In genomic region chr10:93559786-93560185, GRCm38 (mm10) we compare ENCODE assay signal across 19 mouse cellular contexts. TPM values are rescaled to one million over a fixed set of nuclear protein-coding genes. Genes with fewer than 3 reads are reported as not detected.
A peak's percentile ranks its signal among the peaks of the same experiment; 100 is the strongest.
DNase-seq lines count a peak whose midpoint lies in the region; ATAC-seq and TF ChIP-seq lines count a peak whose summit lies in the region.
"Had no signal": no experiment of that assay in that cellular context is flagged by ENCODE, and none has a peak within 500 bp of the region (broad histone marks: within the 10 kb centered on the region; RNA-seq: fewer than 3 reads in every experiment).

No protein-coding gene starts in this region.

- no peaks in the 10 kb centered on the region for H3K27me3 ChIP-seq in kidney, embryonic 16.5 days (ENCODE audit: insufficient read depth, low read length)
- H3K27me3 ChIP-seq in kidney, adult 2 months (replicated peaks; ENCODE audit: control insufficient read depth, insufficient read depth, low read length), result no peaks in the 10 kb centered on the region
- no peaks in the 10 kb centered on the region for H3K27me3 ChIP-seq in liver, postnatal 0 days (ENCODE audit: insufficient read depth, low read length)
- H3K27me3 ChIP-seq: heart, embryonic 13.5 days; hindbrain, embryonic 15.5 days; midbrain, embryonic 15.5 days; neural tube, embryonic 13.5 days had no signal

- no peak overlapping the region for H3K27ac ChIP-seq in kidney, embryonic 16.5 days (ENCODE audit: low read length)
- no peak overlapping the region for H3K27ac ChIP-seq in kidney, adult 2 months (ENCODE audit: insufficient read depth, low read depth, low read length)
- no peak overlapping the region for H3K27ac ChIP-seq in liver, postnatal 0 days (ENCODE audit: low read depth)
- H3K27ac ChIP-seq: heart, embryonic 13.5 days; hindbrain, embryonic 15.5 days; midbrain, embryonic 15.5 days; neural tube, embryonic 13.5 days had no signal

- no peak overlapping the region for H3K4me3 ChIP-seq in kidney, embryonic 16.5 days (ENCODE audit: low read length)
- no peak overlapping the region for H3K4me3 ChIP-seq in kidney, adult 2 months (ENCODE audit: insufficient read depth, low read depth, low read length)
- H3K4me3 ChIP-seq in liver, postnatal 0 days (ENCODE audit: low read depth, low read length), result no peak overlapping the region
- H3K4me3 ChIP-seq: heart, embryonic 13.5 days; hindbrain, embryonic 15.5 days; midbrain, embryonic 15.5 days; neural tube, embryonic 13.5 days had no signal

- 52% methylated on average over 9 of the region's 9 CpGs for WGBS in kidney, embryonic 16.5 days
- 66% methylated on average over 9 of the region's 9 CpGs for WGBS in kidney, adult 2 months
- WGBS in liver, postnatal 0 days (ENCODE audit: insufficient replicate concordance), result 59% methylated on average over 9 of the region's 9 CpGs

- no peaks in the 10 kb centered on the region for H3K36me3 ChIP-seq in kidney, embryonic 16.5 days (ENCODE audit: insufficient read depth, low read length)
- no peaks in the 10 kb centered on the region for H3K36me3 ChIP-seq in kidney, adult 2 months (ENCODE audit: control insufficient read depth, insufficient read depth, low read length)
- no peaks in the 10 kb centered on the region for H3K36me3 ChIP-seq in liver, postnatal 0 days (replicated peaks; ENCODE audit: insufficient read depth, low read length)
- H3K36me3 ChIP-seq: G1E; heart, embryonic 13.5 days; hindbrain, embryonic 15.5 days; midbrain, embryonic 15.5 days; neural tube, embryonic 13.5 days had no signal

- no peak for TF ChIP-seq CTCF in kidney, adult 2 months (conservative IDR thresholded peaks at IDR 0.05; ENCODE audit: insufficient read depth, insufficient read length, low read depth, low read length)
- no peak for TF ChIP-seq CTCF in liver, postnatal 0 days (IDR thresholded peaks at IDR 0.05; ENCODE audit: low read depth)

- no peak overlapping the region for H3K9ac ChIP-seq in kidney, embryonic 16.5 days (replicated peaks; ENCODE audit: low read length)
- no peak overlapping the region for H3K9ac ChIP-seq in liver, postnatal 0 days (replicated peaks)
- H3K9ac ChIP-seq: heart, embryonic 13.5 days; hindbrain, embryonic 15.5 days; midbrain, embryonic 15.5 days; neural tube, embryonic 13.5 days had no signal

- no peaks in the 10 kb centered on the region for H3K4me1 ChIP-seq in kidney, embryonic 16.5 days (ENCODE audit: insufficient read depth, low read length)
- H3K4me1 ChIP-seq in kidney, adult 2 months (ENCODE audit: control insufficient read depth, insufficient read depth, low read length), result no peaks in the 10 kb centered on the region
- H3K4me1 ChIP-seq in liver, postnatal 0 days (ENCODE audit: insufficient read depth), result no peaks in the 10 kb centered on the region
- H3K4me1 ChIP-seq: heart, embryonic 13.5 days; hindbrain, embryonic 15.5 days; midbrain, embryonic 15.5 days; neural tube, embryonic 13.5 days had no signal

- TF ChIP-seq EP300 in liver, postnatal 0 days (IDR thresholded peaks at IDR 0.05; ENCODE audit: low read depth), result no peak

- no peak for TF ChIP-seq POLR2A in kidney, adult 2 months (IDR thresholded peaks at IDR 0.05; ENCODE audit: low read depth, low read length)

- ATAC-seq in kidney, embryonic 16.5 days (ENCODE audit: low FRiP score, low TSS enrichment), result peak; percentile 39; the same call in 1 of the 2 replicates
- peak; percentile 80 for ATAC-seq in liver, postnatal 0 days
- ATAC-seq: lung, postnatal 0 days; midbrain, embryonic 15.5 days had no signal

- no peak overlapping the region for H3K4me2 ChIP-seq in kidney, embryonic 16.5 days (replicated peaks; ENCODE audit: low read depth, low read length)
- no peak overlapping the region for H3K4me2 ChIP-seq in liver, postnatal 0 days (ENCODE audit: low read depth, low read length)
- H3K4me2 ChIP-seq: heart, embryonic 13.5 days; hindbrain, embryonic 15.5 days; midbrain, embryonic 15.5 days; neural tube, embryonic 13.5 days had no signal

- no peak for DNase-seq in kidney, adult 2 months
- peak; percentile 62 for DNase-seq in R1 (ENCODE audit: low read depth, low spot score)
- peak; percentile 79 for DNase-seq in adrenal gland, postnatal 14 days
- peak; percentile 42 for DNase-seq in liver, postnatal 0 days
- DNase-seq in layer of hippocampus, postnatal 14 days (ENCODE audit: low spot score in 2 of 2), result no peak
- no peak for DNase-seq in spleen, postnatal 4 days (ENCODE audit: low spot score in 2 of 2)
- DNase-seq: cerebellum, adult 18-20 months; embryo, embryonic 11 days; right cerebral cortex, adult 18-20 months; thymus, postnatal 4 days had no signal

- H3K9me3 ChIP-seq in kidney, embryonic 16.5 days (ENCODE audit: low read length), result no peaks in the 10 kb centered on the region
- H3K9me3 ChIP-seq in liver, postnatal 0 days (ENCODE audit: low read length), result no peaks in the 10 kb centered on the region
- H3K9me3 ChIP-seq: G1E; heart, embryonic 13.5 days; hindbrain, embryonic 15.5 days; midbrain, embryonic 15.5 days; neural tube, embryonic 13.5 days had no signal

RNA-seq across cellular contexts. Expression of gene Ccdc38, which starts 19.4 kb away (rescaled TPM):
- polyA plus RNA-seq in kidney, embryonic 16.5 days (2015; fragmentation: Nextera tagmentation; extraction: Ambion mirVana), result 0.32 and 0.35 TPM in 2 replicates
- 0.03 TPM in 1 of 2 replicates, not detected in the other for polyA plus RNA-seq in kidney, adult 2 months (2012; rRNA removed)
- total RNA-seq in adrenal gland, postnatal 14 days (2021), result not detected in 2 replicates
- 0.32 and 0.36 TPM in 2 replicates for polyA plus RNA-seq in liver, postnatal 0 days (2015; fragmentation: Nextera tagmentation; extraction: Ambion mirVana)
- not detected for total RNA-seq in layer of hippocampus, postnatal 14 days (2021)
- total RNA-seq: adrenal gland, adult 18-20 months had no signal
- polyA plus RNA-seq: G1E; large intestine, adult 2 months had no signal

RNA-seq across cellular contexts. Expression of gene Amdhd1, which starts 20.0 kb away (rescaled TPM):
- polyA plus RNA-seq in kidney, embryonic 16.5 days (2015; fragmentation: Nextera tagmentation; extraction: Ambion mirVana), result 1.6 and 1.8 TPM in 2 replicates
- 3.1 and 3.3 TPM in 2 replicates for polyA plus RNA-seq in kidney, adult 2 months (2012; rRNA removed)
- total RNA-seq in adrenal gland, postnatal 14 days (2021), result 0.75 and 11.8 TPM in 2 replicates
- polyA plus RNA-seq in liver, postnatal 0 days (2015; fragmentation: Nextera tagmentation; extraction: Ambion mirVana), result 80.3 and 91.6 TPM in 2 replicates
- total RNA-seq in layer of hippocampus, postnatal 14 days (2021), result under 1 TPM; 0.14 to 0.50 TPM
- total RNA-seq: adrenal gland, adult 18-20 months; G1E had no signal
- polyA plus RNA-seq: G1E; neural tube, embryonic 13.5 days had no signal

RNA-seq across cellular contexts. Expression of gene Snrpf, which starts 29.7 kb away (rescaled TPM):
- polyA plus RNA-seq in kidney, embryonic 16.5 days (2015; fragmentation: Nextera tagmentation; extraction: Ambion mirVana), result 114 and 128 TPM in 2 replicates
- 30.8 and 32.7 TPM in 2 replicates for polyA plus RNA-seq in kidney, adult 2 months (2012; rRNA removed)
- 18.2 and 23.6 TPM in 2 replicates for total RNA-seq in adrenal gland, postnatal 14 days (2021)
- polyA plus RNA-seq in liver, postnatal 0 days (2015; fragmentation: Nextera tagmentation; extraction: Ambion mirVana), result 45.4 and 53.0 TPM in 2 replicates
- 10 to 100 TPM; 10.4 to 11.7 TPM for total RNA-seq in layer of hippocampus, postnatal 14 days (2021)

Comparison
In these comparisons a context has a peak if more than half of its experiments do, and no peak if none do; other contexts are left out.
1. DNase-seq: peak in R1 (single experiment), adrenal gland, postnatal 14 days (single experiment) and liver, postnatal 0 days (single experiment); none in kidney, adult 2 months (single experiment), layer of hippocampus, postnatal 14 days (0 of 2) and spleen, postnatal 4 days (0 of 2).
2. RNA of gene Amdhd1, which starts 20.0 kb away (polyA plus RNA-seq): 80.3 to 91.6 TPM in liver, postnatal 0 days; 3.1 to 3.3 TPM in kidney, adult 2 months and 1.6 to 1.8 TPM in kidney, embryonic 16.5 days; every median in the first group is over 10 times any median in the second.